In the genomic region with DNA sequence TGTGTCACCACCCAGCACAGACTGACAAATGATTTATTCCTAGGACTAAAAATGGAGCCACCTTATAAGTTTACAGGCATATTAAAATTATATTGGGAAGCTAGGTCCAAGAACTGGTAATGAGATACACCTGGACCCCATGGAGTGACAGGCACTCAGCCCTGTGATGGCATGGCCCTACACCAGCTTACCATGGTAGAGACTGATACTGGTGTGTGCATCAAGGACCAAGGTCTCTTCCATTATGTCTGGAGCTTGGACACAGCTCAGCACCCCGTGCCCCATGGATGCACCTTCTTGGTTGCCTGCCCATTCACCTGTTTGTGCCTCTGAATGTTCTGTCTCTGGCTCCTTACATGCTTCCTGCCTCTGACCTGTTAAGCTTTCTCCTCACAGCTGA, we compare ENCODE assay signal across 21 mouse cellular contexts. TPM values are rescaled to one million over a fixed set of nuclear protein-coding genes. Genes with fewer than 3 reads are reported as not detected.
DNase-seq lines count a peak whose midpoint lies in the region; ATAC-seq lines count a peak whose summit lies in the region.
"Had no signal": no experiment of that assay in that cellular context is flagged by ENCODE, and none has a peak within 500 bp of the region (broad histone marks: within the 10 kb centered on the region; RNA-seq: fewer than 3 reads in every experiment).

No protein-coding gene starts in this region.

- H3K4me3 ChIP-seq in heart, embryonic 10.5 days = no peak overlapping the region
- no peak overlapping the region for H3K4me3 ChIP-seq in limb, embryonic 12.5 days (replicated peaks)
- H3K4me3 ChIP-seq in limb, embryonic 10.5 days = no peak overlapping the region
- peak overlapping the region; percentile 34 for H3K4me3 ChIP-seq in megakaryocyte, embryonic 14.5 days (replicated peaks)

- H3K4me1 ChIP-seq in heart, embryonic 10.5 days = no peaks in the 10 kb centered on the region
- H3K4me1 ChIP-seq in limb, embryonic 12.5 days (replicated peaks) = 0 out of 2 replicates have a peak, but pooled peaks cover 2% of the 10 kb centered on the region
- no peaks in the 10 kb centered on the region for H3K4me1 ChIP-seq in limb, embryonic 10.5 days
- peaks cover 14% of the 10 kb centered on the region for H3K4me1 ChIP-seq in megakaryocyte, embryonic 14.5 days

- ATAC-seq in limb, embryonic 12.5 days (ENCODE audit: insufficient number of reproducible peaks, insufficient read depth, low FRiP score, low TSS enrichment, low read depth) = 0 out of 2 replicates have a peak, but pooled peaks have one; percentile 59
- ATAC-seq in megakaryocyte, adult 5-6 weeks (ENCODE audit: poor library complexity, severe bottlenecking) = no peak
- ATAC-seq: activated CD4-positive, CD25-positive, alpha-beta regulatory T cell, adult 4 months; CD4-positive, CD25-positive, alpha-beta regulatory T cell, adult 4 months; Patski had no signal

- no peaks in the 10 kb centered on the region for H3K36me3 ChIP-seq in heart, embryonic 10.5 days
- H3K36me3 ChIP-seq in limb, embryonic 12.5 days = no peaks in the 10 kb centered on the region
- no peaks in the 10 kb centered on the region for H3K36me3 ChIP-seq in limb, embryonic 10.5 days
- no peaks in the 10 kb centered on the region for H3K36me3 ChIP-seq in megakaryocyte, embryonic 14.5 days (replicated peaks; ENCODE audit: low read length)
- H3K36me3 ChIP-seq: G1E had no signal

- WGBS in heart, embryonic 10.5 days = 88% methylated on average over 1 of the region's 1 CpGs
- WGBS in limb, embryonic 12.5 days = 74% methylated on average over 1 of the region's 1 CpGs
- WGBS in limb, embryonic 10.5 days = 81% methylated on average over 1 of the region's 1 CpGs

- no peaks in the 10 kb centered on the region for H3K9me3 ChIP-seq in heart, embryonic 10.5 days
- no peaks in the 10 kb centered on the region for H3K9me3 ChIP-seq in limb, embryonic 12.5 days
- no peaks in the 10 kb centered on the region for H3K9me3 ChIP-seq in limb, embryonic 10.5 days (replicated peaks)
- peaks cover 8% of the 10 kb centered on the region for H3K9me3 ChIP-seq in megakaryocyte, embryonic 14.5 days
- H3K9me3 ChIP-seq: G1E had no signal

- no peaks in the 10 kb centered on the region for H3K27me3 ChIP-seq in heart, embryonic 10.5 days (ENCODE audit: insufficient read depth, poor library complexity, severe bottlenecking)
- H3K27me3 ChIP-seq in limb, embryonic 12.5 days = no peaks in the 10 kb centered on the region
- H3K27me3 ChIP-seq in limb, embryonic 10.5 days (ENCODE audit: low read depth, poor library complexity, severe bottlenecking) = no peaks in the 10 kb centered on the region
- H3K27me3 ChIP-seq in megakaryocyte, embryonic 14.5 days (replicated peaks) = no peaks in the 10 kb centered on the region
- H3K27me3 ChIP-seq: CH12.LX, Patski had no signal

- no peak overlapping the region for H3K27ac ChIP-seq in heart, embryonic 10.5 days
- H3K27ac ChIP-seq in limb, embryonic 12.5 days = no peak overlapping the region
- no peak overlapping the region for H3K27ac ChIP-seq in limb, embryonic 10.5 days

- H3K4me2 ChIP-seq in limb, embryonic 12.5 days = no peak overlapping the region

- H3K9ac ChIP-seq in limb, embryonic 12.5 days (replicated peaks) = no peak overlapping the region

- DNase-seq in heart, adult 11 months = peak; percentile 58
- no peak for DNase-seq in heart, embryonic 10.5 days (ENCODE audit: low spot score)
- no peak for DNase-seq in limb, embryonic 10.5 days (ENCODE audit: low spot score)
- DNase-seq: adrenal gland, adult 2 months; adrenal gland, adult 8-10 months; adrenal gland, postnatal 10 days; adrenal gland, postnatal 14 days; adrenal gland, postnatal 25 days; adrenal gland, postnatal 36 days; B cell, adult 2 months; cerebellum, adult 11 months; cerebellum, adult 11-12 months; cerebellum, adult 18-20 months had no signal

RNA-seq across cellular contexts. Expression of a gene that starts 36.9 kb away (rescaled TPM):
- 2.1 and 2.3 TPM in 2 replicates for polyA plus RNA-seq in heart, embryonic 10.5 days (2016; fragmentation: Nextera tagmentation; extraction: Ambion mirVana)
- polyA plus RNA-seq in limb, embryonic 12.5 days (2016; fragmentation: Nextera tagmentation; extraction: Ambion mirVana) = 1.3 and 1.8 TPM in 2 replicates
- 0.89 and 0.98 TPM in 2 replicates for polyA plus RNA-seq in limb, embryonic 10.5 days (2016; fragmentation: Nextera tagmentation; extraction: Ambion mirVana)
- 10.8 and 15.5 TPM in 2 replicates for polyA plus RNA-seq in megakaryocyte, embryonic 14.5 days (2012; ENCODE audit: insufficient read depth, low replicate concordance)
- total RNA-seq in megakaryocyte, adult 5-6 weeks (2015) = not detected in 2 replicates
- 0.04 and 0.07 TPM in 2 replicates for total RNA-seq in megakaryocyte, adult 5-6 weeks (2017)
- total RNA-seq: CH12.LX had no signal
- polyA plus RNA-seq: G1E had no signal
